Comparison of ENCODE assay signal across 19 mouse cellular contexts in genomic region chr8:48540894-48541293, GRCm38 (mm10).
DNase-seq lines count a peak whose midpoint lies in the region; ATAC-seq and TF ChIP-seq lines count a peak whose summit lies in the region.
"Had no signal": no experiment of that assay in that cellular context is flagged by ENCODE, and none has a peak within 500 bp of the region (broad histone marks: within the 10 kb centered on the region; RNA-seq: fewer than 3 reads in every experiment).

No protein-coding gene starts in this region.

- no peak overlapping the region for H3K4me2 ChIP-seq in forebrain, embryonic 16.5 days (ENCODE audit: low read length)
- H3K4me2 ChIP-seq in liver, embryonic 12.5 days, result no peak overlapping the region
- H3K4me2 ChIP-seq in neural tube, embryonic 12.5 days (replicated peaks), result peak overlapping the region; percentile 16; the same call in 1 of the 2 replicates
- H3K4me2 ChIP-seq: heart, embryonic 11.5 days; intestine, embryonic 15.5 days; liver, embryonic 13.5 days had no signal

- peaks cover 47% of the 10 kb centered on the region for H3K36me3 ChIP-seq in forebrain, embryonic 10.5 days (replicated peaks)
- no peaks in the 10 kb centered on the region for H3K36me3 ChIP-seq in forebrain, embryonic 16.5 days (ENCODE audit: control insufficient read depth, insufficient read depth)
- H3K36me3 ChIP-seq in liver, adult 2 months (ENCODE audit: control insufficient read depth, insufficient read depth, low read length), result no peaks in the 10 kb centered on the region
- H3K36me3 ChIP-seq in liver, embryonic 12.5 days, result no peaks in the 10 kb centered on the region
- H3K36me3 ChIP-seq in neural tube, embryonic 12.5 days, result no peaks in the 10 kb centered on the region
- H3K36me3 ChIP-seq: intestine, embryonic 15.5 days; liver, embryonic 13.5 days had no signal

- 50% methylated on average over 8 of the region's 8 CpGs for WGBS in forebrain, embryonic 10.5 days
- WGBS in forebrain, embryonic 16.5 days, result 41% methylated on average over 8 of the region's 8 CpGs
- 60% methylated on average over 8 of the region's 8 CpGs for WGBS in liver, adult 2 months
- WGBS in liver, embryonic 12.5 days (ENCODE audit: insufficient replicate concordance), result 78% methylated on average over 8 of the region's 8 CpGs
- WGBS in neural tube, embryonic 12.5 days, result 19% methylated on average over 8 of the region's 8 CpGs

- peaks cover 55% of the 10 kb centered on the region for H3K4me1 ChIP-seq in forebrain, embryonic 10.5 days
- H3K4me1 ChIP-seq in forebrain, embryonic 16.5 days (replicated peaks; ENCODE audit: control insufficient read depth, insufficient read depth, low read length), result no peaks in the 10 kb centered on the region; the same call in 1 of the 2 replicates
- peaks cover 9% of the 10 kb centered on the region for H3K4me1 ChIP-seq in liver, adult 2 months (ENCODE audit: control insufficient read depth, insufficient read depth, low read length)
- no peaks in the 10 kb centered on the region for H3K4me1 ChIP-seq in liver, embryonic 12.5 days
- H3K4me1 ChIP-seq in neural tube, embryonic 12.5 days, result peaks cover 9% of the 10 kb centered on the region; the same call in 1 of the 2 replicates
- H3K4me1 ChIP-seq: intestine, embryonic 15.5 days; liver, embryonic 13.5 days had no signal

- no peak for TF ChIP-seq CTCF in liver, adult 2 months (IDR thresholded peaks at IDR 0.05; ENCODE audit: low read depth, low read length)

- H3K79me2 ChIP-seq in liver, adult 2 months (ENCODE audit: control insufficient read depth, insufficient read depth, low read length), result no peaks in the 10 kb centered on the region

- peak overlapping the region; percentile 53; the same call in 1 of the 2 replicates for H3K27ac ChIP-seq in forebrain, embryonic 10.5 days
- no peak overlapping the region for H3K27ac ChIP-seq in forebrain, embryonic 16.5 days (ENCODE audit: low read length)
- no peak overlapping the region for H3K27ac ChIP-seq in liver, adult 2 months (replicated peaks; ENCODE audit: insufficient read depth, low read depth, low read length)
- no peak overlapping the region for H3K27ac ChIP-seq in liver, embryonic 12.5 days
- no peak overlapping the region for H3K27ac ChIP-seq in neural tube, embryonic 12.5 days
- H3K27ac ChIP-seq: intestine, embryonic 15.5 days; kidney, postnatal 0 days; layer of hippocampus, adult 2 months; liver, embryonic 13.5 days had no signal

- no peak for DNase-seq in forebrain, embryonic 10.5 days (ENCODE audit: extremely low spot score, low spot score)
- peak; percentile 45 for DNase-seq in liver, adult 2 months (ENCODE audit: extremely low read depth, low read depth, low spot score)
- DNase-seq in embryo, embryonic 11 days, result peak; percentile 62
- DNase-seq in lung, postnatal 10 days, result no peak
- DNase-seq: cerebellum, adult 9-10 months; gastrocnemius, postnatal 14 days; heart, postnatal 4 days; left cerebral cortex, postnatal 4 days; liver, embryonic 13.5 days; thymus, postnatal 4 days had no signal

- no peak for TF ChIP-seq POLR2A in liver, adult 2 months (IDR thresholded peaks at IDR 0.05; ENCODE audit: extremely low read depth, insufficient read depth, low read length)

- no peaks in the 10 kb centered on the region for H3K9me3 ChIP-seq in forebrain, embryonic 10.5 days
- H3K9me3 ChIP-seq in forebrain, embryonic 16.5 days (ENCODE audit: control insufficient read depth, low read length), result no peaks in the 10 kb centered on the region
- H3K9me3 ChIP-seq in liver, embryonic 12.5 days (replicated peaks), result no peaks in the 10 kb centered on the region
- H3K9me3 ChIP-seq in neural tube, embryonic 12.5 days, result no peaks in the 10 kb centered on the region
- H3K9me3 ChIP-seq: intestine, embryonic 15.5 days; liver, embryonic 13.5 days had no signal

- H3K27me3 ChIP-seq in forebrain, embryonic 10.5 days (ENCODE audit: poor library complexity, severe bottlenecking), result no peaks in the 10 kb centered on the region
- H3K27me3 ChIP-seq in forebrain, embryonic 16.5 days (replicated peaks; ENCODE audit: control insufficient read depth, insufficient read depth, low read length), result no peaks in the 10 kb centered on the region
- H3K27me3 ChIP-seq in liver, adult 2 months (ENCODE audit: control insufficient read depth, insufficient read depth, low read length), result no peaks in the 10 kb centered on the region
- no peaks in the 10 kb centered on the region for H3K27me3 ChIP-seq in liver, embryonic 12.5 days (replicated peaks)
- H3K27me3 ChIP-seq in neural tube, embryonic 12.5 days (replicated peaks), result no peaks in the 10 kb centered on the region
- H3K27me3 ChIP-seq: CH12.LX; intestine, embryonic 15.5 days; liver, embryonic 13.5 days had no signal

- H3K9ac ChIP-seq in forebrain, embryonic 16.5 days (replicated peaks; ENCODE audit: low read depth, low read length), result no peak overlapping the region
- H3K9ac ChIP-seq in liver, adult 2 months (ENCODE audit: low read depth, low read length), result no peak overlapping the region
- H3K9ac ChIP-seq in liver, embryonic 12.5 days, result no peak overlapping the region
- no peak overlapping the region for H3K9ac ChIP-seq in neural tube, embryonic 12.5 days
- H3K9ac ChIP-seq: intestine, embryonic 15.5 days; liver, embryonic 13.5 days had no signal

- no peak overlapping the region for H3K4me3 ChIP-seq in forebrain, embryonic 10.5 days
- no peak overlapping the region for H3K4me3 ChIP-seq in forebrain, embryonic 16.5 days (replicated peaks; ENCODE audit: low read length)
- H3K4me3 ChIP-seq in liver, adult 2 months (ENCODE audit: insufficient read depth, low read depth, low read length), result no peak overlapping the region
- no peak overlapping the region for H3K4me3 ChIP-seq in liver, embryonic 12.5 days
- no peak overlapping the region for H3K4me3 ChIP-seq in neural tube, embryonic 12.5 days
- H3K4me3 ChIP-seq: intestine, embryonic 15.5 days; layer of hippocampus, adult 2 months; liver, embryonic 13.5 days had no signal

- ATAC-seq in forebrain, embryonic 16.5 days, result no peak
- no peak for ATAC-seq in liver, embryonic 12.5 days
- no peak for ATAC-seq in neural tube, embryonic 12.5 days (ENCODE audit: low FRiP score, low read depth)
- no peak for ATAC-seq in erythroid progenitor cell, adult 5-6 weeks (replicated peaks; ENCODE audit: low FRiP score, poor library complexity, severe bottlenecking)
- ATAC-seq: intestine, embryonic 15.5 days had no signal

Comparison
In these comparisons a context has a peak if more than half of its experiments do, and no peak if none do; other contexts are left out.
1. DNase-seq: peak in liver, adult 2 months (single experiment) and embryo, embryonic 11 days (single experiment); none in forebrain, embryonic 10.5 days (single experiment) and lung, postnatal 10 days (single experiment).